Mouse (Mus musculus): ENCODE measurements around the gene Gatad2a. TPM values are rescaled to one million over a fixed set of nuclear protein-coding genes. Genes with fewer than 3 reads are reported as not detected.

The Gatad2a gene
- polyA plus RNA-seq, 1 experiment from 2014 or later = 44.3 TPM

- Histone ChIP-seq H3K4me2 (replicated peaks) (peak overlapping the region; percentile 34), H3K27me3 (peaks cover 80% of the 10 kb centered on the region), H3K9ac (replicated peaks) (no peak overlapping the region), H3K4me1 (peaks cover 45% of the 10 kb centered on the region), H3K27ac (replicated peaks) (no peak overlapping the region), H3K4me3 (peak overlapping the region; percentile 22), H3K9me3 (no peaks in the 10 kb centered on the region), H3K36me3 (peaks cover 15% of the 10 kb centered on the region; the same call in 1 of the 2 replicates)
- ATAC-seq (ENCODE audit: low FRiP score, low read depth) = no peak
- WGBS = 5% methylated on average over 22 of the region's 32 CpGs
Measured at GRCm38 (mm10) chr8:69888902-69889301, 107.3 kb downstream of the Gatad2a start.

- peaks cover 11% of the 10 kb centered on the region; the same call in 1 of the 2 replicates for H3K36me3 ChIP-seq
- H3K4me2 ChIP-seq (replicated peaks) = peak overlapping the region; percentile 34
- H3K4me3 ChIP-seq = peak overlapping the region; percentile 22
- no peak for ATAC-seq (ENCODE audit: low FRiP score, low read depth)
- no peak overlapping the region for H3K27ac ChIP-seq (replicated peaks)
- H3K9me3 ChIP-seq = no peaks in the 10 kb centered on the region
- peaks cover 86% of the 10 kb centered on the region for H3K27me3 ChIP-seq
- H3K4me1 ChIP-seq = peaks cover 41% of the 10 kb centered on the region
- 7% methylated on average over 24 of the region's 24 CpGs for WGBS
- H3K9ac ChIP-seq (replicated peaks) = no peak overlapping the region
Measured at GRCm38 (mm10) chr8:69888244-69888866, 107.8 kb downstream of the Gatad2a start.

GRCm38 (mm10) chr8:69887289-69888243 is 108.6 kb downstream of the Gatad2a start, which contains the start of gene Cilp2:
Gene Cilp2 (minus strand): TSS chr8:69887687.
- Histone ChIP-seq H3K36me3 (0 out of 2 replicates have a peak, but pooled peaks cover 3% of the 10 kb centered on the region), H3K4me1 (peaks cover 41% of the 10 kb centered on the region), H3K27me3 (peaks cover 86% of the 10 kb centered on the region), H3K4me3 (peak within 1 kb of the TSS; percentile 22), H3K9ac (replicated peaks) (no peak within 1 kb of the TSS), H3K4me2 (replicated peaks) (peak within 1 kb of the TSS; percentile 34), H3K9me3 (no peaks in the 10 kb centered on the region), H3K27ac (replicated peaks) (no peak within 1 kb of the TSS)
- ATAC-seq (ENCODE audit: low FRiP score, low read depth) = no peak
- WGBS = 2% methylated on average over 57 of the region's 60 CpGs

DNA sequence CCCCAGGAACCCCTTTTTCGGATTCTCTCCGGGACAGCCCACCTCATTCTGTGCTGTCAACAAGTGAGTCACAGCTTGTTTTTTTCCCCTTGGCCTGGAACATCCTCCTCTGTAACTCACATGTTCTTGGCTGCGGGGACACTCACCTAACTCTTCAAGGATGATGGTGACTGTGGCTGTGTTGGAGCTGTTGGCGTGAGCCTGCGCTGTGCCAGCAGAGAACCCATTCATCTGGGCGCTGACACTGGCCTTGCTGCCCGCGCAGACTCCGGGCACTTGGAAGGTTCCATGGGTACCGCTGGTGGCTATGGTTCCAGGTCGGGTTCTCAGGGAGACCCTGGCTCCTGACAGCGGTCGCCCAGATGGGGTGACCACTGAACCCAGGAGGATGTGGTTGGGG is 112.0 kb downstream of the Gatad2a start:
- 52% methylated on average over 13 of the region's 13 CpGs for WGBS
- Histone ChIP-seq H3K4me3 (no peak overlapping the region), H3K9ac (replicated peaks) (no peak overlapping the region), H3K9me3 (no peaks in the 10 kb centered on the region), H3K27me3 (peaks cover 100% of the 10 kb centered on the region), H3K36me3 (no peaks in the 10 kb centered on the region), H3K4me2 (replicated peaks) (no peak overlapping the region), H3K4me1 (peaks cover 39% of the 10 kb centered on the region), H3K27ac (replicated peaks) (no peak overlapping the region)
- no peak for ATAC-seq (ENCODE audit: low FRiP score, low read depth)

DNA sequence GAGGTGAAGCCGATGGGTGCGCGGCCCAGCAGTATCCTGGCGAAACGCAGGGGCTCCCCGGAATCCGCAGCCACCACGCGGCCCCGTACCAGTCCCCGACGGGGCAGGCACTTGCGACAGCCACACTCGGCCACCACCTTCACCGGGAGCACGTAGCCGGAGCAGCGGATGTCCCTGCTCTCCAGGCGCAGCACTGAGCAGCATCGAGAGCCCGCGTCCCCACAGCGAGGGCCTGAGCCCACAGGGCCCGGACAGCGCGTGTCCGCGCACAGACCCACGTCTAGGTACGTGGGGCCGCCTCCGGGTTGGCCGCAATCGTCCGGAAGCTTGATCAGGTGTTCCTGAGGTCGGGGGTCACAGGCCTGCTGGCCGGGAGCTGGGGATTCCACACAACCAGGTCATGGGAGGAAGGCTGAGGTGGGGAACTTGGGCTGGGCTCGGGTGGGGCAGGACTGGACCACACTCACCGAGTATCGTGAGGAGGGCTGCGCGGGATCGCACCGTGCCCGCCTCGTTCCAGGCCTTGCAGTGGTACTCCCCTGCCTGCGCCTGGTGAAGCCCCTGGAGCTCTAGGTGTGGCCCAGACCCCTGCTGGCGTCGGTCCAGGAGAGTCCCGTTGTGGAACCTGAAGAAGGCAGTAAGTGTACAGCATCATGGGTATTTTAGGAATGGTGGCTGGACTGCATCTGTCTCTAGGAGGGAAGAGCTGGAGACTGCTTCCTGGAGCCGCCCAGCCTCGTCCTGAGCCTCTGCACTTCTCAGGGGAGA is 113.2 kb downstream of the Gatad2a start:
- 9% methylated on average over 52 of the region's 52 CpGs for WGBS
- Histone ChIP-seq H3K4me2 (replicated peaks) (peak overlapping the region; percentile 51; the same call in 1 of the 2 replicates), H3K4me1 (peaks cover 29% of the 10 kb centered on the region), H3K36me3 (no peaks in the 10 kb centered on the region), H3K27ac (replicated peaks) (no peak overlapping the region), H3K27me3 (peaks cover 100% of the 10 kb centered on the region), H3K9me3 (no peaks in the 10 kb centered on the region), H3K4me3 (peak overlapping the region; percentile 40), H3K9ac (replicated peaks) (no peak overlapping the region)
- 0 out of 2 replicates have a peak, but pooled peaks have one; percentile 2 for ATAC-seq (ENCODE audit: low FRiP score, low read depth)

DNA sequence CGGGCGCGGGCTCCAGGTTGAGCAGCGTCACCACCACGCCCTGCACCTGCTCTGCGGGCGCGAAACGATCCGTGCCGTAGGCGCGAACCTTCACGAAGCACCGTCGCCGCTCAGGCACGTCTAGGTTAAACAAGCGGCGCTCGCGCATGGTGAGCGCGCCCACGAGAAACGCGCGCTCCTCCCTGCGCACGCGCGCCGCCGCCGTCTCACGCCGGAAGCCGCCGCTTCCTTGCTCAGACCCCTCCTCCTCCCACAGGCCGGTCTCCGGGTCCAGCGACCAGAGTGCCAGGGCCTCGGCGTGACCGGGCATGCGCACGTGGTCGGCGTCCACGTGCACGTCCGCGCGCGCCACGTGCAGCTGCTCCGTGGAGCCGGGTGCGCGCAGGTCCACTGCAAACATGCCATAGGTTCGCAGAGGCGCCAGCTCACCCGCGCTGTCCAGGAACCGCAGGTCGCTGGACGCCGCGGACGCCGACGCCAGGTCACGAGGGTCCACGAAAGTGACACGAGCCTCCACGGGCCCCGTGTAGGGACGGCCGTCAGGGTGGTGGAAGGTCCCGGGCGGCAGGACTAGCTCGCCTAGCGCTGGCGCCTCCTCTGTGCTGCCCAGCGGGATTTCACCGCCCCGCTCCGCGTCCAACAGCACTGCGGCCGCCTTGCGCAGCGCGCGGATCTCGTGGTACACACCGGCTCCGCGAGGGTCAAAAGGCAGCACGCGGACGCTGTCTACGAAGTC is 114.0 kb downstream of the Gatad2a start:
- H3K9ac ChIP-seq (replicated peaks) = no peak overlapping the region
- ATAC-seq (ENCODE audit: low FRiP score, low read depth) = peak; percentile 54; the same call in 1 of the 2 replicates
- peaks cover 21% of the 10 kb centered on the region for H3K4me1 ChIP-seq
- H3K27me3 ChIP-seq = peaks cover 99% of the 10 kb centered on the region
- H3K9me3 ChIP-seq = no peaks in the 10 kb centered on the region
- peak overlapping the region; percentile 51 for H3K4me2 ChIP-seq (replicated peaks)
- WGBS = 6% methylated on average over 101 of the region's 103 CpGs
- H3K27ac ChIP-seq (replicated peaks) = no peak overlapping the region
- no peaks in the 10 kb centered on the region for H3K36me3 ChIP-seq
- H3K4me3 ChIP-seq = peak overlapping the region; percentile 40

DNA sequence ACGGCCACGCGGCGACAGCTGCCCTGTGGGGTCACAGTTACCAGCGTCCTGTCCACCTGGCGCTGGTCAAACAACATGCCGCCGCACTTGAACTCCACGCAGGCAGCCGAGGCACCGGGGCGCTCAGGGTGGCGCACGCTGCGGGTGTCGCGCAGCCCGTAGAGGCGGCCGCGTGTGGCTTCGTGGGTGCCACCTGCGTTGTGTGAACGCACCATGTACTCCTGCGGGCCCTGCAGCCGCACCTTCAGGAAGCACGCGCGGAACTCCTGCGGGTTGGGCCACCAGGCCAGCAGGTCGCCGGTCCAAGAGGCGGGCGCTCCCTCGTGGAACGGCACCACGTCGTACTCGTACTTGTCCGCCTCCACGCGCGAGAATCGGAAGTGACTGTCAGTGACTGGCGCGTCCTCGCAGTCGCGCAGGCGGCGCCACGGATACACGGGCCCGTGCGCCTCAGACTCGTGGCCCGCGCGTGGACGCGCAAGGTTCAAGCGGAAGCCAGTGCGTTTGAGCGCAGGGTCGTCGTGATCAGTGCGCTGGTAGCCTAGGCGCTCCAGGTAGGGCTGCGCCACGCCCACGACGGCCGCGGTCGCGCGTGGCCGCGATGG is 114.8 kb downstream of the Gatad2a start:
- 21% methylated on average over 79 of the region's 79 CpGs for WGBS
- Histone ChIP-seq H3K27ac (replicated peaks) (no peak overlapping the region), H3K9ac (replicated peaks) (no peak overlapping the region), H3K4me3 (peak overlapping the region; percentile 40), H3K36me3 (no peaks in the 10 kb centered on the region), H3K9me3 (no peaks in the 10 kb centered on the region), H3K4me1 (peaks cover 15% of the 10 kb centered on the region), H3K27me3 (peaks cover 99% of the 10 kb centered on the region), H3K4me2 (replicated peaks) (peak overlapping the region; percentile 51)
- ATAC-seq (ENCODE audit: low FRiP score, low read depth) = no peak

- H3K27me3 ChIP-seq = peaks cover 96% of the 10 kb centered on the region
- no peak overlapping the region for H3K9ac ChIP-seq (replicated peaks)
- peak overlapping the region; percentile 40 for H3K4me3 ChIP-seq
- no peak overlapping the region for H3K27ac ChIP-seq (replicated peaks)
- WGBS = 9% methylated on average over 37 of the region's 37 CpGs
- H3K4me2 ChIP-seq (replicated peaks) = peak overlapping the region; percentile 51; the same call in 1 of the 2 replicates
- no peak for ATAC-seq (ENCODE audit: low FRiP score, low read depth)
- H3K4me1 ChIP-seq = peaks cover 15% of the 10 kb centered on the region
- H3K36me3 ChIP-seq = no peaks in the 10 kb centered on the region
- H3K9me3 ChIP-seq = no peaks in the 10 kb centered on the region
Measured at GRCm38 (mm10) chr8:69880841-69881240, 115.3 kb downstream of the Gatad2a start.

DNA sequence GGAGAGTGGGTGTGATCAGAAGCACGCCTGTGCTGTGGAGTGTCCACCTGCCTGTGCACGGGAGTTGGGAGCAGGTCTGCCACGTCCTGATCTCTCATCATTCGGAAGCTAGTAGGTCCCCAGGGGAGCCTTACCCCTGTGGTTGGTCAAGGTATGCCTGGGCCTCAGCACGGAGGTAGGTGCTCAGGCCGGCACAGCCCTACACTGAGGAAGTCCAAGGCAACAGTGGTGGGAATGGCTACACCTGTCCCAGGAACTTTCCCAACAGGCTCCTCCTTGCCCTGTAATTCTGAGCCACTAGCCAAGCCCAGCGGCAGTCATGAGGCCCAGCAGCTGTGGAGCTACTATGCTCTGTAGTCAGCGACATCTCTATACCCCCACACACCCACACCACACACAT is 116.5 kb downstream of the Gatad2a start:
- peaks cover 87% of the 10 kb centered on the region for H3K27me3 ChIP-seq
- H3K36me3 ChIP-seq = no peaks in the 10 kb centered on the region
- no peak overlapping the region for H3K9ac ChIP-seq (replicated peaks)
- 52% methylated on average over 8 of the region's 8 CpGs for WGBS
- H3K4me2 ChIP-seq (replicated peaks) = no peak overlapping the region
- ATAC-seq (ENCODE audit: low FRiP score, low read depth) = no peak
- H3K4me3 ChIP-seq = no peak overlapping the region
- no peaks in the 10 kb centered on the region for H3K9me3 ChIP-seq
- no peak overlapping the region for H3K27ac ChIP-seq (replicated peaks)
- peaks cover 15% of the 10 kb centered on the region for H3K4me1 ChIP-seq

DNA sequence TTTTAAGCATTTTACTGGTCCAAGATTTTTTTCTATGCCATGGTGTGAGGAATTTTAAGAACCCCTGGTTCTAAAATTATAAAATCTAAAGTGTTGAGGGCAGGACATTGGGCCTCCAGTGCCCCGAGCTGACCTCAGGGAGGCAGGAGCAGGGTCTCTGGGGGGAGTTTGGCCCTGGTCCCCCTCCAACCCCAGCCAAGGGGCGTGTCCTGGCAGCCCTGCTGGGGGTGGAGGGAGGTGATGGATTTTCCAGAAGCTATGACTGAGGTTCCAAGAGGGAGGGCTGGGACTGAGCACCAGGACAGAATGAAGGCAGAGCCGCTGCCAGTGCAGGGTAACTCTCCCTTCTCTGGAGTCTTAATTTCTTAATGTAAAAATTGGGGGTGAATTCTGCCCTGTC is 118.2 kb downstream of the Gatad2a start:
- Histone ChIP-seq H3K27me3 (peaks cover 70% of the 10 kb centered on the region), H3K27ac (replicated peaks) (no peak overlapping the region)
- WGBS = 59% methylated on average over 3 of the region's 3 CpGs

DNA sequence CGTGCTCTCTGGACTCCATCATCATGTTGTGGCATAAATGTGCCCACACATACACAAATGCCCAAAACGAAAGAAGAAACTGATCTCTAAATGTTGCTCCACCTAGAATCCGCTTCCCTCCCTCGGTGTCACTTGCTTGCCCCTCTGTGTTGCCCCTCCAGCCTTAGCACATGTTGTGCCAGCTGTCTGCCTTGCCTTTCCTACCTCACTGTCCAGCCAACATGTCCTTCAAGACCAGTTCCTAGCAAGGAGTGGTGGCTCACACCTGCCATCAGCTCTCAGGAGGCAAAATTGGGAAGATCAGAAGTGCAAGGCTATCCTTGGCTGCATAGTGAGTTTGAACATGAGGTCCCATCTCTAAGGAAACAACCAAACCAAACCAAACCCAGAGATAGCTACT is 118.8 kb downstream of the Gatad2a start:
- H3K36me3 ChIP-seq = peaks cover under 1% of the 10 kb centered on the region; the same call in 1 of the 2 replicates
- no peaks in the 10 kb centered on the region for H3K9me3 ChIP-seq
- no peak overlapping the region for H3K27ac ChIP-seq (replicated peaks)
- peaks cover 64% of the 10 kb centered on the region for H3K27me3 ChIP-seq
- H3K4me1 ChIP-seq = peaks cover 15% of the 10 kb centered on the region
- no peak overlapping the region for H3K4me3 ChIP-seq
- no peak overlapping the region for H3K9ac ChIP-seq (replicated peaks)
- no peak for ATAC-seq (ENCODE audit: low FRiP score, low read depth)
- WGBS = 88% methylated on average over 4 of the region's 4 CpGs
- no peak overlapping the region for H3K4me2 ChIP-seq (replicated peaks)

More for the DNA sequence above, 118.2 kb downstream of the Gatad2a start:
- Histone ChIP-seq H3K9me3 (no peaks in the 10 kb centered on the region), H3K36me3 (no peaks in the 10 kb centered on the region), H3K4me1 (peaks cover 15% of the 10 kb centered on the region), H3K4me3 (no peak overlapping the region), H3K4me2 (replicated peaks) (no peak overlapping the region), H3K9ac (replicated peaks) (no peak overlapping the region)
- no peak for ATAC-seq (ENCODE audit: low FRiP score, low read depth)

All from midbrain, embryonic 12.5 days (tissue).